Comparison of ENCODE assay signal across 7 mouse cellular contexts in the genomic region with DNA sequence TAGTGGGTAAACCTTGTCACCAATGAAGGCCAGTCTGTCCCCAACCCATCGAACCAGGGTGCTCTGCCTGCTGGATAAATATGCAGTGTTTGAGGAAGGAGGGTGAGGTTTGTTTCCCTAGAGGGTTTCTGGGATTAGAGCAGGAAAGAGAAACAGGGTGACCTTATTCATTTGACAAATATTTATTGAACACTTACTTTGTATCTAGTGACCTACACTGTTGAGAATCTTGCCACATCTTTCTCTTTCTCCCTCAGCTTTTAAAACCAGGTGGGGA. TPM values are rescaled to one million over a fixed set of nuclear protein-coding genes. Genes with fewer than 3 reads are reported as not detected.
DNase-seq lines count a peak whose midpoint lies in the region; ATAC-seq and TF ChIP-seq lines count a peak whose summit lies in the region.

No protein-coding gene starts in this region.

- H3K9ac ChIP-seq in lung, postnatal 0 days (replicated peaks; ENCODE audit: low read depth) = no peak overlapping the region
- H3K9ac ChIP-seq in forebrain, postnatal 0 days = no peak overlapping the region
- H3K9ac ChIP-seq in liver, embryonic 13.5 days = 0 out of 2 replicates have a peak overlapping the region, but pooled peaks have one; percentile 29
- 0 out of 2 replicates have a peak overlapping the region, but pooled peaks have one; percentile 14 for H3K9ac ChIP-seq in stomach, postnatal 0 days (ENCODE audit: low read length)

- no peak overlapping the region for H3K4me3 ChIP-seq in lung, postnatal 0 days (ENCODE audit: low read depth, low read length)
- H3K4me3 ChIP-seq in forebrain, postnatal 0 days (ENCODE audit: low read depth, low read length) = peak overlapping the region; percentile 97; the same call in 1 of the 2 replicates
- peak overlapping the region; percentile 77; the same call in 1 of the 2 replicates for H3K4me3 ChIP-seq in liver, embryonic 13.5 days (replicated peaks)
- H3K4me3 ChIP-seq in stomach, postnatal 0 days (ENCODE audit: low read depth, low read length) = peak overlapping the region; percentile 19; the same call in 1 of the 2 replicates

- TF ChIP-seq CTCF in lung, postnatal 0 days (IDR thresholded peaks at IDR 0.05) = no peak
- TF ChIP-seq CTCF in forebrain, postnatal 0 days (IDR thresholded peaks at IDR 0.05; ENCODE audit: low read depth) = no peak
- no peak for TF ChIP-seq CTCF in stomach, postnatal 0 days (IDR thresholded peaks at IDR 0.05; ENCODE audit: low read depth)

- peak; percentile 62 for DNase-seq in lung, postnatal 0 days (ENCODE audit: low spot score)
- no peak for DNase-seq in lung, postnatal 4 days
- no peak for DNase-seq in forebrain, postnatal 0 days
- no peak for DNase-seq in liver, embryonic 13.5 days
- no peak for DNase-seq in stomach, postnatal 0 days (ENCODE audit: low spot score)
- no peak for DNase-seq in adrenal gland, postnatal 10 days
- no peak for DNase-seq in right cerebral cortex, postnatal 10 days (ENCODE audit: low spot score in 2 of 2)

- no peak; the same call in 1 of the 2 replicates for TF ChIP-seq EP300 in lung, postnatal 0 days (IDR thresholded peaks at IDR 0.05)
- TF ChIP-seq EP300 in stomach, postnatal 0 days (optimal IDR thresholded peaks at IDR 0.05) = no peak

- 9% methylated on average over 1 of the region's 1 CpGs for WGBS in lung, postnatal 0 days
- WGBS in forebrain, postnatal 0 days = 52% methylated on average over 1 of the region's 1 CpGs
- WGBS in liver, embryonic 13.5 days (ENCODE audit: insufficient replicate concordance) = 20% methylated on average over 1 of the region's 1 CpGs
- 7% methylated on average over 1 of the region's 1 CpGs for WGBS in stomach, postnatal 0 days

- no peaks in the 10 kb centered on the region for H3K27me3 ChIP-seq in lung, postnatal 0 days (replicated peaks; ENCODE audit: insufficient read depth, low read length)
- no peaks in the 10 kb centered on the region for H3K27me3 ChIP-seq in forebrain, postnatal 0 days (ENCODE audit: insufficient read depth, low read length)
- 0 out of 2 replicates have a peak, but pooled peaks cover 7% of the 10 kb centered on the region for H3K27me3 ChIP-seq in liver, embryonic 13.5 days
- no peaks in the 10 kb centered on the region for H3K27me3 ChIP-seq in stomach, postnatal 0 days (ENCODE audit: control insufficient read depth, insufficient read depth, low read length)

- H3K4me2 ChIP-seq in lung, postnatal 0 days (replicated peaks; ENCODE audit: low read depth, low read length) = peak overlapping the region; percentile 78
- H3K4me2 ChIP-seq in forebrain, postnatal 0 days (ENCODE audit: low read depth) = peak overlapping the region; percentile 76
- H3K4me2 ChIP-seq in liver, embryonic 13.5 days = peak overlapping the region; percentile 96
- peak overlapping the region; percentile 74 for H3K4me2 ChIP-seq in stomach, postnatal 0 days (replicated peaks; ENCODE audit: low read depth)

- no peak for ATAC-seq in lung, postnatal 0 days
- no peak for ATAC-seq in forebrain, postnatal 0 days
- no peak for ATAC-seq in liver, embryonic 13.5 days (ENCODE audit: low read depth)
- ATAC-seq in stomach, postnatal 0 days (ENCODE audit: low FRiP score, low TSS enrichment) = peak; percentile 46

- H3K27ac ChIP-seq in lung, postnatal 0 days (ENCODE audit: low read length) = peak overlapping the region; percentile 75
- no peak overlapping the region for H3K27ac ChIP-seq in forebrain, postnatal 0 days (ENCODE audit: low read depth, low read length)
- H3K27ac ChIP-seq in liver, embryonic 13.5 days = peak overlapping the region; percentile 66
- H3K27ac ChIP-seq in stomach, postnatal 0 days (replicated peaks) = peak overlapping the region; percentile 98

- peaks cover 45% of the 10 kb centered on the region for H3K4me1 ChIP-seq in lung, postnatal 0 days (ENCODE audit: insufficient read depth, low read depth, low read length)
- H3K4me1 ChIP-seq in forebrain, postnatal 0 days (ENCODE audit: insufficient read depth) = peaks cover 42% of the 10 kb centered on the region
- peaks cover 88% of the 10 kb centered on the region for H3K4me1 ChIP-seq in liver, embryonic 13.5 days (replicated peaks)
- peaks cover 28% of the 10 kb centered on the region for H3K4me1 ChIP-seq in stomach, postnatal 0 days (replicated peaks; ENCODE audit: control insufficient read depth, insufficient read depth)

- H3K36me3 ChIP-seq in lung, postnatal 0 days (ENCODE audit: insufficient read depth, low read length) = no peaks in the 10 kb centered on the region
- no peaks in the 10 kb centered on the region; the same call in 1 of the 2 replicates for H3K36me3 ChIP-seq in forebrain, postnatal 0 days (ENCODE audit: insufficient read depth)
- H3K36me3 ChIP-seq in liver, embryonic 13.5 days = 0 out of 2 replicates have a peak, but pooled peaks cover 4% of the 10 kb centered on the region
- peaks cover 4% of the 10 kb centered on the region; the same call in 1 of the 2 replicates for H3K36me3 ChIP-seq in stomach, postnatal 0 days (ENCODE audit: control insufficient read depth, insufficient read depth, low read length)

- H3K9me3 ChIP-seq in lung, postnatal 0 days (ENCODE audit: low read length) = no peaks in the 10 kb centered on the region
- H3K9me3 ChIP-seq in forebrain, postnatal 0 days (ENCODE audit: low read length) = no peaks in the 10 kb centered on the region
- H3K9me3 ChIP-seq in liver, embryonic 13.5 days (replicated peaks) = no peaks in the 10 kb centered on the region
- no peaks in the 10 kb centered on the region for H3K9me3 ChIP-seq in stomach, postnatal 0 days (ENCODE audit: control insufficient read depth, low read length)

RNA-seq across cellular contexts. Expression of a gene that starts 3.3 kb away (rescaled TPM):
- 96.4 and 107 TPM in 2 replicates for polyA plus RNA-seq in lung, postnatal 0 days (2015; fragmentation: Nextera tagmentation; extraction: Ambion mirVana)
- total RNA-seq in forebrain, postnatal 0 days (2014; rRNA removed) = 142 and 153 TPM in 2 replicates
- 117 and 152 TPM in 2 replicates for polyA plus RNA-seq in forebrain, postnatal 0 days (2015; fragmentation: Nextera tagmentation; extraction: Ambion mirVana)
- polyA plus RNA-seq in liver, embryonic 13.5 days (2015; fragmentation: Nextera tagmentation; extraction: Ambion mirVana) = 27.5 and 31.2 TPM in 2 replicates
- polyA plus RNA-seq in stomach, postnatal 0 days (2015; fragmentation: Nextera tagmentation; extraction: Ambion mirVana) = 84.0 and 90.1 TPM in 2 replicates
- 100 to 1,000 TPM; 107 to 122 TPM for total RNA-seq in adrenal gland, postnatal 10 days (2021)

RNA-seq across cellular contexts. Expression of a gene that starts 19.9 kb away (rescaled TPM):
- 464 and 478 TPM in 2 replicates for polyA plus RNA-seq in lung, postnatal 0 days (2015; fragmentation: Nextera tagmentation; extraction: Ambion mirVana)
- total RNA-seq in forebrain, postnatal 0 days (2014; rRNA removed) = 310 and 470 TPM in 2 replicates
- 346 and 490 TPM in 2 replicates for polyA plus RNA-seq in forebrain, postnatal 0 days (2015; fragmentation: Nextera tagmentation; extraction: Ambion mirVana)
- polyA plus RNA-seq in liver, embryonic 13.5 days (2015; fragmentation: Nextera tagmentation; extraction: Ambion mirVana) = 436 and 468 TPM in 2 replicates
- 585 and 586 TPM in 2 replicates for polyA plus RNA-seq in stomach, postnatal 0 days (2015; fragmentation: Nextera tagmentation; extraction: Ambion mirVana)
- total RNA-seq in adrenal gland, postnatal 10 days (2021) = 100 to 1,000 TPM; 958 to 975 TPM

RNA-seq across cellular contexts. Expression of a gene that starts 26.4 kb away (rescaled TPM):
- not detected in 2 replicates for polyA plus RNA-seq in lung, postnatal 0 days (2015; fragmentation: Nextera tagmentation; extraction: Ambion mirVana)
- not detected in 2 replicates for total RNA-seq in forebrain, postnatal 0 days (2014; rRNA removed)
- 0.27 and 0.33 TPM in 2 replicates for polyA plus RNA-seq in forebrain, postnatal 0 days (2015; fragmentation: Nextera tagmentation; extraction: Ambion mirVana)
- 0.19 and 0.22 TPM in 2 replicates for polyA plus RNA-seq in liver, embryonic 13.5 days (2015; fragmentation: Nextera tagmentation; extraction: Ambion mirVana)
- polyA plus RNA-seq in stomach, postnatal 0 days (2015; fragmentation: Nextera tagmentation; extraction: Ambion mirVana) = not detected in 2 replicates
- total RNA-seq in adrenal gland, postnatal 10 days (2021) = under 1 TPM in 1 of 2 experiments, not detected in 1; 0.51 TPM

RNA-seq across cellular contexts. Expression of a gene that starts 35.8 kb away (rescaled TPM):
- 12.7 and 13.2 TPM in 2 replicates for polyA plus RNA-seq in lung, postnatal 0 days (2015; fragmentation: Nextera tagmentation; extraction: Ambion mirVana)
- total RNA-seq in forebrain, postnatal 0 days (2014; rRNA removed) = 15.2 and 15.5 TPM in 2 replicates
- 7.8 and 11.8 TPM in 2 replicates for polyA plus RNA-seq in forebrain, postnatal 0 days (2015; fragmentation: Nextera tagmentation; extraction: Ambion mirVana)
- 7.0 and 7.7 TPM in 2 replicates for polyA plus RNA-seq in liver, embryonic 13.5 days (2015; fragmentation: Nextera tagmentation; extraction: Ambion mirVana)
- 9.0 TPM in 2 replicates for polyA plus RNA-seq in stomach, postnatal 0 days (2015; fragmentation: Nextera tagmentation; extraction: Ambion mirVana)
- 10 to 100 TPM; 19.9 to 20.0 TPM for total RNA-seq in adrenal gland, postnatal 10 days (2021)

RNA-seq across cellular contexts. Expression of a gene that starts 38.4 kb away (rescaled TPM):
- polyA plus RNA-seq in lung, postnatal 0 days (2015; fragmentation: Nextera tagmentation; extraction: Ambion mirVana) = 1.3 and 1.5 TPM in 2 replicates
- 21.0 and 24.8 TPM in 2 replicates for total RNA-seq in forebrain, postnatal 0 days (2014; rRNA removed)
- 28.6 and 31.5 TPM in 2 replicates for polyA plus RNA-seq in forebrain, postnatal 0 days (2015; fragmentation: Nextera tagmentation; extraction: Ambion mirVana)
- polyA plus RNA-seq in liver, embryonic 13.5 days (2015; fragmentation: Nextera tagmentation; extraction: Ambion mirVana) = 0.85 and 1.3 TPM in 2 replicates
- 1.1 and 1.9 TPM in 2 replicates for polyA plus RNA-seq in stomach, postnatal 0 days (2015; fragmentation: Nextera tagmentation; extraction: Ambion mirVana)
- 1 to 10 TPM; 2.0 to 3.1 TPM for total RNA-seq in adrenal gland, postnatal 10 days (2021)

Comparison
In these comparisons a context has a peak if more than half of its experiments do, and no peak if none do; other contexts are left out.
1. H3K9ac ChIP-seq: peak in liver, embryonic 13.5 days (single experiment) and stomach, postnatal 0 days (single experiment); none in lung, postnatal 0 days (single experiment) and forebrain, postnatal 0 days (single experiment).
2. Peak in every context shown above with its lines, with median percentiles within 50 percentile points of each other: H3K4me2 ChIP-seq.